Mouse (Mus musculus): ENCODE measurements at regions not wholly inside any gene's neighbourhood (a gene's known extent, or its start where the extent isn't known, plus 50 kb on each side); places are given as distances from the start of the nearest gene placed in this dataset.

DNA sequence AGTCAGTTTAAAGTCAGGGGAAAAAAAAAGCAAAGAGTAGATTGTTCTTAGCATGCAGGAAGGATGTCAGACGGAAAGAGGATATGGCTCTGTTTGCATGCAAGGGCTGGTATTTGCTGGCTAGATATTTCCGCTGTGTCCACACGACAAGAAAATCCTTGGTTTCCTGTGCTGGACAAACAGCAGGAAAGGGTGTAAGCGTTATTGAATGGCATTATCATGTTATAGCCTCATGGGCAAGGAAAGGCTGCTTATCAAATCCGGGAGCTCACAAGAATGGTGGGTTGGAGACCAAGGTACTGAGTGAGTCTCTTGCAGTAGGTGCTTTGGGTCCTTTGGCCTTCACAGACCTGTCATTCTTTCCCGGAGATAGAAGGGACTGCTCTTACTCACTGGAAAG lies 127.7 kb upstream of the Dph6 start:
- H3K4me3 ChIP-seq = no peak overlapping the region
- H3K4me2 ChIP-seq (ENCODE audit: low read depth) = no peak overlapping the region
- H3K36me3 ChIP-seq (ENCODE audit: control insufficient read depth, insufficient read depth) = no peaks in the 10 kb centered on the region
- H3K79me2 ChIP-seq (ENCODE audit: control insufficient read depth, insufficient read depth) = no peaks in the 10 kb centered on the region
- no peak for TF ChIP-seq MAX (IDR thresholded peaks at IDR 0.05; ENCODE audit: low read depth)
- no peak for TF ChIP-seq REST (IDR thresholded peaks at IDR 0.05; ENCODE audit: insufficient read depth, insufficient read length)
- TF ChIP-seq MYOG (IDR thresholded peaks at IDR 0.05; ENCODE audit: control insufficient read depth in 1 of 3, insufficient read depth in 1 of 3, insufficient read length in 2 of 3, low read depth in 2 of 3) = no peak
- TF ChIP-seq MYOD1 (IDR thresholded peaks at IDR 0.05; ENCODE audit: control insufficient read depth in 1 of 3, insufficient read length in 2 of 3, low read depth in 2 of 3) = no peak
- no peak for TF ChIP-seq CEBPB (IDR thresholded peaks at IDR 0.05; ENCODE audit: insufficient read depth, poor library complexity, severe bottlenecking)
- no peak for TF ChIP-seq POLR2AphosphoS2 (IDR thresholded peaks at IDR 0.05; ENCODE audit: insufficient read length, low read depth)
- TF ChIP-seq USF1 (IDR thresholded peaks at IDR 0.05; ENCODE audit: low read depth) = no peak
- TF ChIP-seq SRF (IDR thresholded peaks at IDR 0.05; ENCODE audit: control insufficient read depth, insufficient read length, low read depth) = no peak
- TF ChIP-seq TCF3 (IDR thresholded peaks at IDR 0.05; ENCODE audit: insufficient read length, low read depth) = no peak
- no peak for TF ChIP-seq POLR2A (IDR thresholded peaks at IDR 0.05; ENCODE audit: insufficient read length, low read depth)
- no peak for TF ChIP-seq TCF12 (IDR thresholded peaks at IDR 0.05; ENCODE audit: insufficient read depth, poor library complexity, severe bottlenecking)
- TF ChIP-seq E2F4 (IDR thresholded peaks at IDR 0.05; ENCODE audit: insufficient read depth) = no peak
- no peaks in the 10 kb centered on the region for H3K27me3 ChIP-seq (ENCODE audit: control insufficient read depth, insufficient read depth, insufficient read length)
- H3ac ChIP-seq (ENCODE audit: control insufficient read depth, insufficient read length) = no peak overlapping the region

DNA sequence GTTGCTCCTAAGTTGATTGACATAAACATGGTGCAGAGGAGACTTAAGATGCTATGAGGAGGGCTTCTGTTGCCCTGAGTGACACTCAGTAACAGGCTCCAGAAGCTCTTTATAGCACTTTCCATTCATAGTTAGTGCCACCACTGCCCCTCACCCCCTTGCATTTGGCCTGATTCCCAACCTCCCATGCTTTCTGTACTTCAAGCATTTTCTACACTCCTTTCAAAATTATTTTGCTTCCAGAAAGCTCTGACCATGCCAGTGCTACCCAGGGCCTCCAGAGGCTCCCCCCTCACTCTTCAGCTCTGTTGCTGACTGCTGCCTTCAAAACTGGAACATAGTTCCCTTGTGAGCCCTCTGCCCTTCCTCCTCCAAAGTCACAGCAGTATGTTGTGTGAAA lies 129.4 kb upstream of the Dph6 start:
- Histone ChIP-seq H3K4me3 (no peak overlapping the region), H3K79me2 (ENCODE audit: control insufficient read depth, insufficient read depth) (no peaks in the 10 kb centered on the region), H3K4me2 (ENCODE audit: low read depth) (no peak overlapping the region), H3K27me3 (ENCODE audit: control insufficient read depth, insufficient read depth, insufficient read length) (no peaks in the 10 kb centered on the region), H3ac (ENCODE audit: control insufficient read depth, insufficient read length) (no peak overlapping the region), H3K36me3 (ENCODE audit: control insufficient read depth, insufficient read depth) (no peaks in the 10 kb centered on the region)
- TF ChIP-seq MYOG (IDR thresholded peaks at IDR 0.05; ENCODE audit: control insufficient read depth in 1 of 3, insufficient read depth in 1 of 3, insufficient read length in 2 of 3, low read depth in 2 of 3) (no peak), SRF (IDR thresholded peaks at IDR 0.05; ENCODE audit: control insufficient read depth, insufficient read length, low read depth) (no peak), POLR2AphosphoS2 (IDR thresholded peaks at IDR 0.05; ENCODE audit: insufficient read length, low read depth) (no peak), TCF12 (IDR thresholded peaks at IDR 0.05; ENCODE audit: insufficient read depth, poor library complexity, severe bottlenecking) (no peak), E2F4 (IDR thresholded peaks at IDR 0.05; ENCODE audit: insufficient read depth) (no peak), POLR2A (IDR thresholded peaks at IDR 0.05; ENCODE audit: insufficient read length, low read depth) (no peak), TCF3 (IDR thresholded peaks at IDR 0.05; ENCODE audit: insufficient read length, low read depth) (no peak), REST (IDR thresholded peaks at IDR 0.05; ENCODE audit: insufficient read depth, insufficient read length) (no peak), USF1 (IDR thresholded peaks at IDR 0.05; ENCODE audit: low read depth) (no peak), CEBPB (IDR thresholded peaks at IDR 0.05; ENCODE audit: insufficient read depth, poor library complexity, severe bottlenecking) (no peak), MAX (IDR thresholded peaks at IDR 0.05; ENCODE audit: low read depth) (no peak), MYOD1 (IDR thresholded peaks at IDR 0.05; ENCODE audit: control insufficient read depth in 1 of 3, insufficient read length in 2 of 3, low read depth in 2 of 3) (no peak)

DNA sequence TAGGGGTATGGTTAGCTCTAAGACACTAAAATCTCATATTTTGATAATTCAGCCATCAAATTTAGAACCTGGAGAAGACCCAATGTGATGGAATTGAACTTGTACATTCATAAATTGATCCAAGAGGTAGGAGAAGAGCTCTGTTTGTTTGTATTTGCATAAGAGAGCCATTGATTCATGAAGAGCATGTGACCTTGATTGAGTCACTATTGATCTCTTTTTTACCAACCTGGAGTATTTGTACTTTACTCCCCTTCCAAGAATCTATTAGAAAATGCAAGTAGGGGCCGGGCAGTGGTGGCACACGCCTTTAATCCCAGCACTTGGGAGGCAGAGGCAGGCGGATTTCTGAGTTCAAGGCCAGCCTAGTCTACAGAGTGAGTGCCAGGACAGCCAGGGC lies 133.5 kb upstream of the Dph6 start:
- TF ChIP-seq POLR2A (IDR thresholded peaks at IDR 0.05; ENCODE audit: insufficient read length, low read depth) = no peak
- TF ChIP-seq TCF3 (IDR thresholded peaks at IDR 0.05; ENCODE audit: insufficient read length, low read depth) = no peak
- TF ChIP-seq REST (IDR thresholded peaks at IDR 0.05; ENCODE audit: insufficient read depth, insufficient read length) = no peak
- TF ChIP-seq POLR2AphosphoS2 (IDR thresholded peaks at IDR 0.05; ENCODE audit: insufficient read length, low read depth) = no peak
- TF ChIP-seq MYOD1 (IDR thresholded peaks at IDR 0.05; ENCODE audit: control insufficient read depth in 1 of 3, insufficient read length in 2 of 3, low read depth in 2 of 3) = no peak
- no peak for TF ChIP-seq CEBPB (IDR thresholded peaks at IDR 0.05; ENCODE audit: insufficient read depth, poor library complexity, severe bottlenecking)
- TF ChIP-seq MAX (IDR thresholded peaks at IDR 0.05; ENCODE audit: low read depth) = no peak
- no peak for TF ChIP-seq E2F4 (IDR thresholded peaks at IDR 0.05; ENCODE audit: insufficient read depth)
- no peak for TF ChIP-seq MYOG (IDR thresholded peaks at IDR 0.05; ENCODE audit: control insufficient read depth in 1 of 3, insufficient read depth in 1 of 3, insufficient read length in 2 of 3, low read depth in 2 of 3)
- no peak for TF ChIP-seq SRF (IDR thresholded peaks at IDR 0.05; ENCODE audit: control insufficient read depth, insufficient read length, low read depth)
- TF ChIP-seq TCF12 (IDR thresholded peaks at IDR 0.05; ENCODE audit: insufficient read depth, poor library complexity, severe bottlenecking) = no peak
- TF ChIP-seq USF1 (IDR thresholded peaks at IDR 0.05; ENCODE audit: low read depth) = no peak
- peak overlapping the region; percentile 3 for H3K4me2 ChIP-seq (ENCODE audit: low read depth)
- H3K27me3 ChIP-seq (ENCODE audit: control insufficient read depth, insufficient read depth, insufficient read length) = no peaks in the 10 kb centered on the region
- no peak overlapping the region for H3ac ChIP-seq (ENCODE audit: control insufficient read depth, insufficient read length)
- no peak overlapping the region for H3K4me3 ChIP-seq
- H3K36me3 ChIP-seq (ENCODE audit: control insufficient read depth, insufficient read depth) = no peaks in the 10 kb centered on the region
- no peaks in the 10 kb centered on the region for H3K79me2 ChIP-seq (ENCODE audit: control insufficient read depth, insufficient read depth)

DNA sequence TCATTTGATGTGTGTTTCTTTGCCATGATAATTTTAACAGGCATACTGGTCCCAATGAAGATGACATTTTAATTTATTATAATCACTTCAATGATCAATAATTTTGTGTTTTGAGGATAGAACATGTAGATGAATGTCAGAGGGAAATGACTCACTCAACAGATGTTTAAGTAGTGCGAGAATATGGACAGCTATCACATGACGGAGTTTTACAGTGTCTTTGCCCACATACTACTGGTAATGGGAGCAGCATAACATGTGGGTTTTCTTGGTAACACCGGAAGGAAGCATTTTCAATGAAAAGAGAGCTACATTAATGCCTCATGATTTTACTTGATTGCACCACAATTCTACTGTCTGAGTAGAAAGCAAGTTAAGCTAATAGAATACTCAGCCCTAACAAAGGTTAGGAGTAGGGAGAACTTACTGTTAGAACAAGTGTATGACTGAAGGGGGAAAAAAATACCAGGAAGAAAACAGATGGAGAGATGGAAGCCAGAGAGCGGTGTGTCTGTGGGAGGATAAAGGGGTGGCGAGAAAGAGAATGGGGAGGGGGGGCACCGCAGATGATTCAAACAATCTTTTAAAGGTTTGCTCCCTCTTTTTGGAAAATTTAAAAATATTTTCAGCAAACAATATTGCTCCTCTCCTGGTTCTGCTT lies 142.0 kb upstream of the Dph6 start:
- Histone ChIP-seq H3K36me3 (ENCODE audit: control insufficient read depth, insufficient read depth) (no peaks in the 10 kb centered on the region), H3ac (ENCODE audit: control insufficient read depth, insufficient read length) (no peak overlapping the region), H3K27me3 (ENCODE audit: control insufficient read depth, insufficient read depth, insufficient read length) (no peaks in the 10 kb centered on the region), H3K4me2 (ENCODE audit: low read depth) (no peak overlapping the region), H3K79me2 (ENCODE audit: control insufficient read depth, insufficient read depth) (no peaks in the 10 kb centered on the region), H3K4me3 (no peak overlapping the region)
- TF ChIP-seq SRF (IDR thresholded peaks at IDR 0.05; ENCODE audit: control insufficient read depth, insufficient read length, low read depth) = no peak
- TF ChIP-seq USF1 (IDR thresholded peaks at IDR 0.05; ENCODE audit: low read depth) = peak; percentile 48

DNA sequence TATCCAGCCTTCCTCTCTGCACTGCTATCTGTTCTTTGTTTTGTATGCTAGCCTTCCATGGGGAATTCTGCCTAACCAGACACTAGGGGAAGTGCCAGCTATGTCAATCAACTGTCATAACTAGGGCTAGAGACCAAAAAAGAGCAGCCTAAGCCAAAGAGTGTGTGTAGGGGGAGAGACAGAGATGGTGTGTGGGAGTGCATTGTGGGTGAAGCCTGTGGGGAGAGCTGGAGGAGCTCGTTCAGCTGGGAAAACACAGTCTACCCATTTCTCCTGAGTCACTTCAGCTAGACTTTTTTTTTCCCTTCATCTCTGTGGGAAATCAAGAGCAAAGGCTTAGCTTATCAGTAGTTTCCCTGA lies 142.5 kb upstream of the Dph6 start:
- Histone ChIP-seq H3K79me2 (ENCODE audit: control insufficient read depth, insufficient read depth) (no peaks in the 10 kb centered on the region), H3K36me3 (ENCODE audit: control insufficient read depth, insufficient read depth) (no peaks in the 10 kb centered on the region), H3K27me3 (ENCODE audit: control insufficient read depth, insufficient read depth, insufficient read length) (no peaks in the 10 kb centered on the region), H3K4me2 (ENCODE audit: low read depth) (peak overlapping the region; percentile 13), H3K4me3 (no peak overlapping the region), H3ac (ENCODE audit: control insufficient read depth, insufficient read length) (no peak overlapping the region)
- TF ChIP-seq SRF (IDR thresholded peaks at IDR 0.05; ENCODE audit: control insufficient read depth, insufficient read length, low read depth) (no peak), MYOD1 (IDR thresholded peaks at IDR 0.05; ENCODE audit: control insufficient read depth in 1 of 3, insufficient read length in 2 of 3, low read depth in 2 of 3) (no peak), REST (IDR thresholded peaks at IDR 0.05; ENCODE audit: insufficient read depth, insufficient read length) (no peak), MYOG (IDR thresholded peaks at IDR 0.05; ENCODE audit: control insufficient read depth in 1 of 3, insufficient read depth in 1 of 3, insufficient read length in 2 of 3, low read depth in 2 of 3) (no peak), POLR2AphosphoS2 (IDR thresholded peaks at IDR 0.05; ENCODE audit: insufficient read length, low read depth) (no peak), TCF12 (IDR thresholded peaks at IDR 0.05; ENCODE audit: insufficient read depth, poor library complexity, severe bottlenecking) (no peak), E2F4 (IDR thresholded peaks at IDR 0.05; ENCODE audit: insufficient read depth) (no peak), TCF3 (IDR thresholded peaks at IDR 0.05; ENCODE audit: insufficient read length, low read depth) (no peak), USF1 (IDR thresholded peaks at IDR 0.05; ENCODE audit: low read depth) (no peak), CEBPB (IDR thresholded peaks at IDR 0.05; ENCODE audit: insufficient read depth, poor library complexity, severe bottlenecking) (no peak), POLR2A (IDR thresholded peaks at IDR 0.05; ENCODE audit: insufficient read length, low read depth) (no peak), MAX (IDR thresholded peaks at IDR 0.05; ENCODE audit: low read depth) (no peak)

All from myocyte (in vitro differentiated cells).